Mouse (Mus musculus) liver, adult 2 months (tissue): ENCODE results near the gene Elmsan1.

Experiments
- CTCF ChIP-seq: fragments of 200-500 bp; IDR thresholded peaks from 2 replicates; pipeline ENCODE4 v1.5.1; 2011; ENCODE audit warnings: low read depth, low read length, control low read depth
- POLR2A ChIP-seq: fragments of 200-500 bp; IDR thresholded peaks from 2 replicates; pipeline ENCODE4 v1.6.1; 2011; ENCODE audit warnings: low read length, control low read depth; ENCODE audit not compliant: insufficient read depth; ENCODE audit errors: extremely low read depth

DNA sequence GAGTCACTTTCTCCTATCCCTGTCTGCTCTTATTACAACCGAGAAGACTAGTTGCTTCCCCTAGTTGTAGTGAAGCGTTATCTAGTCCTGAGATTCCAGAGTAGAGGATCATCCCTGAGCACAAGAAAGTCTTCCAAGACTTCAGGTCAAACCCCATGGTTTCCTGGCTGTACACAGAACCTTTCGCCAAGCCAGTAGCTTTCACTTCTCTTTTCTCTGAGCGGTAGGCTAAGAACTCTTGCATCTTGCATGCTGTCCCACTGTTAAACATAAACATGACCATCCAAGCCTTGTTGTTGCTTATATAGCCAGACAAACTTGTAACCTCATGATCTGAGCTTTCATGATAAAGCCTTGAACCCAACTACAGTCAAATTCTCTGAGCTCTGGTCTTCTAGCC, 107.9 kb downstream of the Elmsan1 start:
- TF ChIP-seq POLR2A: no peak
- no peak for TF ChIP-seq CTCF
